Mouse (Mus musculus): ENCODE results near the gene Ucp2. TPM values are rescaled to one million over a fixed set of nuclear protein-coding genes. Genes with fewer than 3 reads are reported as not detected.
"Not testable (repeated sequence)": the region's sequence is repeated elsewhere in the genome, so short reads cannot be mapped to it uniquely, and the experiment has no call there.

Gene Ucp2
- total RNA-seq, 2 experiments from 2014 or later, result 482 to 541 TPM

- no peak for DNase-seq
Measured at GRCm38 (mm10) chr7:100479100-100479822, 13.9 kb upstream of the Ucp2 start.

- no peak for DNase-seq
Measured at GRCm38 (mm10) chr7:100479823-100480164, 13.3 kb upstream of the Ucp2 start.

- no peak for DNase-seq
Measured at GRCm38 (mm10) chr7:100480175-100480574, 13.0 kb upstream of the Ucp2 start.

- DNase-seq, result not testable (repeated sequence)
Measured at GRCm38 (mm10) chr7:100482046-100482445, 11.1 kb upstream of the Ucp2 start.

GRCm38 (mm10) chr7:100484493-100484892, 8.6 kb upstream of the Ucp2 start:
- no peak for DNase-seq

GRCm38 (mm10) chr7:100487301-100487700, 5.8 kb upstream of the Ucp2 start:
- DNase-seq, result no peak

- DNase-seq, result peak; percentile 63
Measured at GRCm38 (mm10) chr7:100488474-100489048, 4.6 kb upstream of the Ucp2 start.

GRCm38 (mm10) chr7:100492391-100493116, 583 bp upstream of the Ucp2 start:
- DNase-seq, result no peak

- DNase-seq, result peak; percentile 57
Measured at GRCm38 (mm10) chr7:100493484-100494414, 612 bp downstream of the Ucp2 start.

GRCm38 (mm10) chr7:100494415-100494831, 1.3 kb downstream of the Ucp2 start:
- no peak for DNase-seq

- DNase-seq, result no peak
Measured at GRCm38 (mm10) chr7:100495042-100495441, 1.9 kb downstream of the Ucp2 start.

- peak; percentile 82 for DNase-seq
Measured at GRCm38 (mm10) chr7:100495581-100496251, 2.6 kb downstream of the Ucp2 start.

GRCm38 (mm10) chr7:100496371-100496770, 3.2 kb downstream of the Ucp2 start:
- no peak for DNase-seq

- no peak for DNase-seq
Measured at GRCm38 (mm10) chr7:100496791-100497190, 3.7 kb downstream of the Ucp2 start.

- DNase-seq, result no peak
Measured at GRCm38 (mm10) chr7:100497402-100497801, 4.3 kb downstream of the Ucp2 start.

GRCm38 (mm10) chr7:100497982-100498381, 4.8 kb downstream of the Ucp2 start:
- DNase-seq, result no peak

GRCm38 (mm10) chr7:100499465-100499864, 6.3 kb downstream of the Ucp2 start:
- DNase-seq, result no peak

GRCm38 (mm10) chr7:100500276-100500977, 7.3 kb downstream of the Ucp2 start:
- peak; percentile 55 for DNase-seq

GRCm38 (mm10) chr7:100501027-100501843, 8.1 kb downstream of the Ucp2 start:
- no peak for DNase-seq

- no peak for DNase-seq
Measured at GRCm38 (mm10) chr7:100501844-100502373, 8.8 kb downstream of the Ucp2 start.
